Mouse (Mus musculus): ENCODE data around the gene Ephb4. TPM values are rescaled to one million over a fixed set of nuclear protein-coding genes. Genes with fewer than 3 reads are reported as not detected.

Gene Ephb4
- 6.8 and 8.7 TPM in 2 replicates for polyA plus RNA-seq (2015; fragmentation: Nextera tagmentation; extraction: Ambion mirVana)

DNA sequence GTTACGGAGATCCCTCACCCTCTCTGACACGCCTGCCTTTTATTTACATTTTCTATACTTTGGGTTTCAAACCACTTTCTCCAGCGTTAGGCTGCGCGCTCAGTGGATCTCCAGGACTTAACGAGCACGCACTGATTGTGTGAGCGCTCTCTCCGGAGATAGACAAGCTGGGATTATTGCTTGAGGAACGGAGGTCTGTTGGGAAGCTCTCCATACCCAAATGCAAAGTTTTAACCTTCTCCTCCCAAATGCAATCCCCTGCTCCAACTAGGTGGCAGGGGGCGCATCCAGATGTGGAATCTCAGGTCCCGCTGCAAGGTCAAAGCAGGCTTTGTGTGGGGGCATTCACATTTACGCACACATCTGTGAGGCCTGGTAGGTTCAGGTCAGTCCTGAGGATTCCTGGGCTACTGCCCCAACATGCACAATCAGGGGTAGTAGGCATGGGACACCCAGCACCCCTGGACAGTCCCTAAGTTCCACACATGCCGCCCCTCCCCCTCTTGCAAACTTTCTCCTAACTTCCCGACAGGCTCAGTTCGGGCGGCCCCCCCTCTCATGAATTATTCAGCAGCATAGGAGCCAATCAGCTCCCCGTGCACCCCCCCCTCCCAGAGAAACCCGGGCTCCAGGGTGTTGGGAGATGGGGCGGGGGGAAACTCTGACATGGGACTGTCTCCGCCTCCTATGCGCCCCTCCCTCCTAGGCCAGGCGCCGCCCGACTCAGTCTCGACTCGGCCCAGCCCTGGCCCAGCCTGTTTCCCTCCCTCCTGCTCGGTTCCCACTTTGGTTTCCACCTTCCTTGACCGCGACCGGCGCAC lies at the start of gene Ephb4:
Gene Ephb4, plus strand, starts transcription at position 726 of the 821 bp plus-strand sequence.
- Histone ChIP-seq H3K4me3 (peak within 1 kb of the TSS; percentile 49), H3K9me3 (no peaks in the 10 kb centered on the region), H3K27ac (peak within 1 kb of the TSS; percentile 62), H3K36me3 (replicated peaks) (no peaks in the 10 kb centered on the region), H3K4me1 (peaks cover 38% of the 10 kb centered on the region), H3K27me3 (replicated peaks) (peaks cover 16% of the 10 kb centered on the region; the same call in 1 of the 2 replicates), H3K9ac (peak within 1 kb of the TSS; percentile 56), H3K4me2 (peak within 1 kb of the TSS; percentile 95)
- peak; percentile 90 for ATAC-seq (replicated peaks)
- WGBS = under 1% methylated on average over 31 of the region's 32 CpGs

DNA sequence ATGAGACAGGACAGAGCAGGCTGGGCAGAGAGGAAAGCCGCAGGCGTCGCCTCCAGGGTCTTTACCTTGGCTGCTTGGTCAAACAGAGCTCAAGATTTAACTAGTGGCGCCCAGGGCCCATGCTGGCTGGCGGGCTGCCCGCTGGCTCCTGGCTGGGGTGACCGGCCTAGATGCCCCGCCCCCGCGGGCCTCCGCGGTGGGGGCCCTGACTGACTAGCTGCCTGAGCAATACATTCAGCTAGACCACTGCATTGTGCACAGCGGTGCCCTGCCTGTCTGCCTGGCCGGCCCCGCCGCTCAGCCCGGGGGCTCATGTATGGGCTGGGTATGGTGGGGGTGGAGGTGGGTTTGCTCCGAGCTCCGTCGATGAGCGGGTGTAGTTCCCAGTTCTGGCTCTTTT lies 48.7 kb upstream of the Ephb4 start:
- H3K4me1 ChIP-seq = peaks cover 32% of the 10 kb centered on the region
- no peak overlapping the region for H3K9ac ChIP-seq
- no peak overlapping the region for H3K27ac ChIP-seq
- peaks cover 63% of the 10 kb centered on the region for H3K36me3 ChIP-seq (replicated peaks)
- 72% methylated on average over 21 of the region's 21 CpGs for WGBS
- ATAC-seq (replicated peaks) = peak; percentile 28
- H3K9me3 ChIP-seq = no peaks in the 10 kb centered on the region
- no peak overlapping the region for H3K4me3 ChIP-seq
- H3K4me2 ChIP-seq = no peak overlapping the region
- no peaks in the 10 kb centered on the region for H3K27me3 ChIP-seq (replicated peaks)

DNA sequence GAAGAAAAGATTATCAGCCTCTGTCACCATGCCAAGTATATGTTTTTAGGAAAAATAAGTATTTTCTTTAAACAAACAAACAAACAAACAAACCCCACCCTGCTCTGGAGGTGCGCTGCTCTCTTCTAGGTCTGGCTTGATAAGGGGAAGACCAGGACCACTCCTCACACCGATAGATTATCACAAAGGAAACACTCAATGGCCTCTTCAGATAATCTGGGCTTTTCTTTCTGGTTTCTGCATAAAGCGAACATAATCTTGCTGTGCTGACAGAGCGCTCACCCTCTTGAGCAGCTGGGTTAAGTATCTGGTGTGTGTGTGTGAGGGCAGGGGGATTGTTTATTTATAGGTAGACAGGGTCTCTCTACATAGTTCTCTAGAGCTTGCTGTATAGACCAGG lies 46.3 kb upstream of the Ephb4 start:
- H3K4me2 ChIP-seq = no peak overlapping the region
- H3K9ac ChIP-seq = no peak overlapping the region
- 82% methylated on average over 4 of the region's 4 CpGs for WGBS
- no peaks in the 10 kb centered on the region for H3K9me3 ChIP-seq
- H3K4me3 ChIP-seq = no peak overlapping the region
- no peak for ATAC-seq (replicated peaks)
- H3K36me3 ChIP-seq (replicated peaks) = peaks cover 41% of the 10 kb centered on the region
- no peak overlapping the region for H3K27ac ChIP-seq
- H3K27me3 ChIP-seq (replicated peaks) = no peaks in the 10 kb centered on the region
- peaks cover 43% of the 10 kb centered on the region for H3K4me1 ChIP-seq

DNA sequence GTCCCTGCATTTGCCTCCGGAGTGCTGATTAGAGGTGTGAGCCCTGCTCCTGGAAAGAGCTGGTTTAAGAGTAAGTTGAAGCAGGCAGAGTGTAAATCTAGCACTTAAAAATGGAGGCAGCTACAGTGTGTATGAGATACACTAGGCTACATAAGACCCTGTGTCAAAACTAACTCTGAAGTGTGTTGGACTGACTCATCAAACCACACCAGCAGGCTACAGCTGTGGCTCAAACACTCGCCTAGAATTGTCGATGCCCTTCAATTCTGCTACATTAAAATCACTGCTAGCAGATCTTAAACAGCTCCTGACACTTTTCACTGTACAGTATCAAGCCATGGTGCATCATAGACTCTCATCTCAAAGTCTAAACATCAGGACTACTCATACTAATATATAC lies 45.7 kb upstream of the Ephb4 start:
- H3K4me1 ChIP-seq = peaks cover 43% of the 10 kb centered on the region
- no peaks in the 10 kb centered on the region for H3K27me3 ChIP-seq (replicated peaks)
- 89% methylated on average over 3 of the region's 3 CpGs for WGBS
- ATAC-seq (replicated peaks) = no peak
- no peaks in the 10 kb centered on the region for H3K9me3 ChIP-seq
- no peak overlapping the region; the same call in 1 of the 2 replicates for H3K4me2 ChIP-seq
- H3K36me3 ChIP-seq (replicated peaks) = peaks cover 36% of the 10 kb centered on the region
- H3K4me3 ChIP-seq = no peak overlapping the region
- no peak overlapping the region for H3K27ac ChIP-seq
- no peak overlapping the region for H3K9ac ChIP-seq

DNA sequence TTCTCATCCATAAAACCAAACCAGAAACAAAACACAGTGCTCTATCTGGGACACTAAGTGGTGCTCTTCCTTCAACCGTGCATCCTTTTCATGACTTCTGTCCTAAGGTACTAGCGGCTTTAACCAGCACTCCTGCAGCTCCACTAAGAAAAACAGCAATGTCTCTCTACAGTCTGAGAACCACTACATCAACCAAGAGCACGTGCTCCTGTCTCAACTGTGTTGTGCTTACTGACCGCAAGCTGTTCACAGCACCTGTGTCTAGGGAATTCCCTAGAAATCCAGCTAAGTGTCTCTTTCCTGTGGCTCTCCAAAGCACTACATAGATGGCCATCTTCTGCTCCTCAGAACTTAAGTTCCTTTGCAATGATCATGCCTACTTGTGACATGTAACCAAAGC lies 45.1 kb upstream of the Ephb4 start:
- Histone ChIP-seq H3K4me2 (peak overlapping the region; percentile 74), H3K27ac (no peak overlapping the region), H3K36me3 (replicated peaks) (peaks cover 29% of the 10 kb centered on the region), H3K4me1 (peaks cover 43% of the 10 kb centered on the region), H3K4me3 (no peak overlapping the region), H3K9me3 (no peaks in the 10 kb centered on the region), H3K9ac (no peak overlapping the region), H3K27me3 (replicated peaks) (no peaks in the 10 kb centered on the region)
- ATAC-seq (replicated peaks) = no peak
- WGBS = 71% methylated on average over 4 of the region's 4 CpGs

DNA sequence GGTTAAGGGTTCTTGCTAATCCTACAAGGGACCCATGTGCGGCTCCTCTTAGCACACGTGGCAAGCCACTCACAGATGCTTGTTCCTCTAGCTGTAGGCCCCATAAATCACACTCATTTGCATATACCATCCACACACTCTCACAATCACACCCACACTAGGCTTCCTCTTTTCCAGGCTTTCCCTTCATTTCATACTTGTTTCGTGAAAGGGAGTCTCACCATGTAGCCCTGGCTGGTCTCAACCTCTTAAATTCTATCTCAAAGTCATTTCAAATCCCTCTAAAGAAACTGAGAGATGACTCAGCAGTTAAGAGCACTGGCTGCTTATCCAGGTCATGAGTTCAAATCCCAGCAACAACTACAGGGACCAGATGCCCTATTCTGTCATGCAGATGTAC lies 44.1 kb upstream of the Ephb4 start:
- no peak for ATAC-seq (replicated peaks)
- peak overlapping the region; percentile 83 for H3K4me3 ChIP-seq
- WGBS = 66% methylated on average over 3 of the region's 3 CpGs
- H3K4me1 ChIP-seq = peaks cover 43% of the 10 kb centered on the region
- no peaks in the 10 kb centered on the region for H3K27me3 ChIP-seq (replicated peaks)
- no peak overlapping the region for H3K27ac ChIP-seq
- 0 out of 2 replicates have a peak overlapping the region, but pooled peaks have one; percentile 8 for H3K9ac ChIP-seq
- H3K36me3 ChIP-seq (replicated peaks) = peaks cover 19% of the 10 kb centered on the region
- H3K4me2 ChIP-seq = peak overlapping the region; percentile 74
- no peaks in the 10 kb centered on the region for H3K9me3 ChIP-seq

DNA sequence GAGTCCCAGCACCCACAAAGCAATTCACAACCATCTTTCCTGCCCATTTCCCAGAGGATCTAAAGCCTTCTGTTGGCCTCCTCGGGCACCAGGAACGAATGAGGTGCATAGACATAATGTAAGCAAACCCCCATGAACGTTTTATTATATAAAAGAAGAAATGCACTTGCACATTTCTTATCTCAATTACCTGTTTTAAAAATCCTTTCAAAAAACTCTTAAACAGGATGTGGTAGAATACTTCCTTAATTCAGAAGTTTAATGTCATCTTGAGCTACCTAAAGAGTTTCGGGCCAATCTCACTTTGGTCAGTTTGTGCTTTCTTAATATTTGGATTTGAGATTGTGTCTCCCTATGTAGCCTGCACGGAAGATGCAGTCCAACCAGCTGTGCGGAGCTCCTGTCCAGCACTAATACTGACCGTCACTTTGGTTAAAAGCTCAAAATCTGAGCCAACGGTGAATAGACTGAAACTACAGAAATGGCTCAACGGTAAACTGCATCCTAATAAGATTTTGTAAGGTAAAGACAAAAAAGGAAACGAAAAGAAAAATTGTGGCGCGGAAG lies 43.4 kb upstream of the Ephb4 start:
- Histone ChIP-seq H3K27ac (peak overlapping the region; percentile 95), H3K4me1 (peaks cover 43% of the 10 kb centered on the region), H3K4me2 (peak overlapping the region; percentile 74), H3K36me3 (replicated peaks) (peaks cover 14% of the 10 kb centered on the region; the same call in 1 of the 2 replicates), H3K9ac (peak overlapping the region; percentile 96), H3K4me3 (peak overlapping the region; percentile 83), H3K9me3 (no peaks in the 10 kb centered on the region), H3K27me3 (replicated peaks) (no peaks in the 10 kb centered on the region)
- WGBS = 13% methylated on average over 12 of the region's 12 CpGs
- no peak for ATAC-seq (replicated peaks)

DNA sequence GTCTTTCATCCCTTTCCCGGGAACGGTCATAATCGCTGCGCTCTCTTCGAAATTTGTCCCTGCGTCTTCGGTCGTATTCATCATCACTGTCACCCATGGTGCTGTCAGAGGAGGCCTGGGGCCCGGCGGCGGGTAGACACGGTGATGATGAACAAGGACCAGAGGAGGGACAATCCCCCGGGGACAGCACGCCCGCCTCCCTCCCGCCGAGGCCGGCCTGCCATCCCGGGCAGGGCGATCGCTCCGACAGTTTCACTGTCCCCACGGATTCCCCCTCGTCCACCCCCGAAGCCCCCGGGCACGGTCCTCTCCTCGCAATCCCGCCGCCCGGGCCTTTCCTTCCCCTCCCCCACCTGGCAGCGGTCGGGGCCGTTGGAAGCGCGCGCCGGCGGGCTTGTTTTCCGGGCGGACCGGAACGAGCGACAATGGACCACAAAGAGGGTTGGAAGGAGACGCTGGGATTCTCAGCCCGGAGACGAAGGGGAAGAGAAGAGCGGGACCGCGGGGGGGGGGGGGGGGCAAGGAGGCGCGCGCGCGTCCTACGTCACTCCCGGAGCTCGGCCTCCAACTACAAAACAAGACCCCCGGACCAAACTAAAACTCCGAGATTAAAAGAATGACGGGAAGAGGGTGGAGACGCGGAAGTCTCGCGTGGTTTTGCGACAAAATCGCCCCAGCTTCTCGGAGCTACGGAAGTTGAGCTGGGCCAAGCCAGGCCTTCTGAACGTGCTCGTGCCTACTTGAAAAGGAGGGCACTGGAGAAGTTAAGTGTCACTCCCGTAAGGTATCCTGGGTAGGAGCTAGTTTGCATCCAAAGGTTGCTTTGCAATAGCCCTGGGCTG lies 42.6 kb upstream of the Ephb4 start, which contains the start of gene Srrt:
Gene Srrt, minus strand, starts transcription at position 604 of the 842 bp plus-strand sequence.
- peak within 1 kb of the TSS; percentile 74 for H3K4me2 ChIP-seq
- H3K27me3 ChIP-seq (replicated peaks) = no peaks in the 10 kb centered on the region
- peaks cover 6% of the 10 kb centered on the region; the same call in 1 of the 2 replicates for H3K36me3 ChIP-seq (replicated peaks)
- peak within 1 kb of the TSS; percentile 96 for H3K9ac ChIP-seq
- peak within 1 kb of the TSS; percentile 95 for H3K27ac ChIP-seq
- no peaks in the 10 kb centered on the region for H3K9me3 ChIP-seq
- H3K4me1 ChIP-seq = peaks cover 43% of the 10 kb centered on the region
- 1% methylated on average over 56 of the region's 72 CpGs for WGBS
- H3K4me3 ChIP-seq = peak within 1 kb of the TSS; percentile 83
- ATAC-seq (replicated peaks) = peak; percentile 92

DNA sequence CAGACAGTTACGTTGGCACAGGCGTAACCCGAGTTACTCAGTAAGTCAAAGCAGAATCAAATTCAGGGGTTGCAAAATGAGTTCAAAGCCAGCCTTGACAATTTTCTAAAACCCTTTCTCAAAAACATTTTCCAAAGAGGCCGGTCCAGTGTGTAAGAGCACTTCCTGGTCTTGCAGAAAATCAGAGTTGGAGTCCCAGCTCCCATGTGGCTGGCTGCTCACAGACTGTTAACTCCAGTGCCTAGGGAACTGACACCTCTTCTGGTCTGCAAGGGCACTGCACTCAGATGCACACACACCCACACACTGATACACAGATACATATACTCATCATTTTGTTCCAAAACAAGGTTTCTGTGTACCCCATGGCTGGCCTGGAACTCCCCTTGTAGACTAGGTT lies 41.6 kb upstream of the Ephb4 start:
- H3K4me2 ChIP-seq = peak overlapping the region; percentile 58
- peak overlapping the region; percentile 83; the same call in 1 of the 2 replicates for H3K4me3 ChIP-seq
- H3K4me1 ChIP-seq = peaks cover 41% of the 10 kb centered on the region
- H3K36me3 ChIP-seq (replicated peaks) = no peaks in the 10 kb centered on the region; the same call in 1 of the 2 replicates
- H3K9me3 ChIP-seq = no peaks in the 10 kb centered on the region
- H3K9ac ChIP-seq = no peak overlapping the region
- H3K27me3 ChIP-seq (replicated peaks) = no peaks in the 10 kb centered on the region
- peak overlapping the region; percentile 95 for H3K27ac ChIP-seq
- no peak for ATAC-seq (replicated peaks)
- WGBS = 96% methylated on average over 4 of the region's 4 CpGs

DNA sequence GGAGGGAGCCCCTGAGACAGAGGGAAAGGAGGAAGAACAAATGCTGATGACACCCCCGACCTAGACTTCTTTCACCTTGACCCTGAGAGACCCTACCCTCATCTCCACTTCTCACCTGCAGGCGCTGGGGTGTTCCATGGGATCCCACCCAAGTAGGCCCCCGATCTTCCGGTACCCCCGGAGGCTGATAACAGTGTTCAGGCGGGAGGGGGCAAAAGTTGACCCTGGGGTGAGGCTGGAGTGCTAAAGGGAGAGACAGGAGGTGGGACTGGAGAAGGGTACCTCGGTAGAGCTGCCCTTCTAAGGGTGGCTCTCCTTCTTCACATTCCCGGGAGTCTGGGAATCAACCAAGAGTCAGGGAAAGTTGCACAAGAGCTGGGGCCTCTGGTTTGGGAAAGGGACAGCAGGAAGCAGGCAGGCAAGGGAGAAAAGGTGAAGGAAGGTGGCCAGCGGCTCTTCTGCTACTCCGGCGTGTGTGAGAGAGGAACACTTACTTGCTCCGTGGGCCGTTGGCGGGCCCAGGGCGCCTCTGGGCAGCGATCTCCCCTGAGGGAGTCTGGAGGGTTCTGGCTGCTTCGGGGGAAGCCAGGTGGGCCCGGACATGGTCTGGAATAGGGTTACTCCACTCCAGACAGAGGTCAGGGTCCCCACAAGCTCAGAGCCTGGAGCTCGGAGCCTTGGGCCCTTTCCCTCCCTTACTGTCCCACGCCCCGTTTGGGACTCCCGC lies 36.3 kb upstream of the Ephb4 start:
- Histone ChIP-seq H3K4me3 (peak overlapping the region; percentile 36), H3K4me1 (peaks cover 21% of the 10 kb centered on the region), H3K9me3 (no peaks in the 10 kb centered on the region), H3K27me3 (replicated peaks) (no peaks in the 10 kb centered on the region), H3K36me3 (replicated peaks) (peaks cover 5% of the 10 kb centered on the region), H3K27ac (peak overlapping the region; percentile 65), H3K9ac (peak overlapping the region; percentile 48; the same call in 1 of the 2 replicates), H3K4me2 (peak overlapping the region; percentile 52)
- 0 out of 2 replicates have a peak, but pooled peaks have one; percentile 46 for ATAC-seq (replicated peaks)
- 3% methylated on average over 22 of the region's 22 CpGs for WGBS
